Mouse (Mus musculus) adrenal gland, postnatal 14 days (tissue): Measurements from ENCODE around the gene Mcpt4. TPM values are rescaled to one million over a fixed set of nuclear protein-coding genes. Genes with fewer than 3 reads are reported as not detected.

Experiments
- microRNA-seq, 2 experiments: library from miRNA; unstranded; fragments of <30 nt; microRNA quantifications; one replicate each; pipeline ENCODE4 v1.2.0; 2021
- total RNA-seq: library from RNA; stranded (reverse); gene quantifications from 2 replicates; pipeline ENCODE4 v1.2.3, GENCODE M21; 2021

Gene Mcpt4
- total RNA-seq, 1 experiment from 2014 or later, result 3.3 TPM

Small RNAs within 50 kb of the gene (microRNA-seq; reads per million reads assigned to microRNA genes)
- gene Mir6949, result 0 reads per million in 2 experiments

Other genes with a start within 250 kb of the Mcpt4 start
- gene Nfatc4, start 239.2 kb downstream of the Mcpt4 start, total RNA-seq, result 23.8 and 31.2 TPM in 2 replicates
- 14.1 and 18.8 TPM in 2 replicates for gene Nynrin, start 208.3 kb downstream of the Mcpt4 start, total RNA-seq
- 0.11 and 0.34 TPM in 2 replicates for gene Cbln3, start 177.9 kb downstream of the Mcpt4 start, total RNA-seq
- 19.2 and 23.8 TPM in 2 replicates for gene Khnyn, start 177.4 kb downstream of the Mcpt4 start, total RNA-seq
- gene Sdr39u1, start 162.0 kb downstream of the Mcpt4 start, total RNA-seq, result 83.3 and 100 TPM in 2 replicates
- 4.3 and 5.9 TPM in 2 replicates for gene Cma1, start 117.6 kb downstream of the Mcpt4 start, total RNA-seq
- gene Cma2, start 111.3 kb downstream of the Mcpt4 start, total RNA-seq, result 0.70 TPM in 1 of 2 replicates, not detected in the other
- gene Mcpt1, start 44.3 kb downstream of the Mcpt4 start, total RNA-seq, result not detected in 2 replicates
- gene Mcpt9, start 31.8 kb downstream of the Mcpt4 start, total RNA-seq, result not detected in 2 replicates
- not detected in 2 replicates for gene Mcpt2, start 20.3 kb downstream of the Mcpt4 start, total RNA-seq
- gene Mcpt8, start 23.0 kb upstream of the Mcpt4 start, total RNA-seq, result 0.70 TPM in 1 of 2 replicates, not detected in the other
- gene Ctsg, start 40.3 kb upstream of the Mcpt4 start, total RNA-seq, result 0.64 TPM in 1 of 2 replicates, not detected in the other
- not detected in 2 replicates for gene Gzme, start 58.3 kb upstream of the Mcpt4 start, total RNA-seq
- not detected in 2 replicates for gene Gzmd, start 70.3 kb upstream of the Mcpt4 start, total RNA-seq
- not detected in 2 replicates for gene Gzmg, start 97.3 kb upstream of the Mcpt4 start, total RNA-seq
- not detected in 2 replicates for gene Gzmn, start 112.3 kb upstream of the Mcpt4 start, total RNA-seq
- not detected in 2 replicates for gene Gzmf, start 149.1 kb upstream of the Mcpt4 start, total RNA-seq
- gene Gzmc, start 172.3 kb upstream of the Mcpt4 start, total RNA-seq, result not detected in 2 replicates
- 0.22 TPM in 1 of 2 replicates, not detected in the other for gene Gzmb, start 199.9 kb upstream of the Mcpt4 start, total RNA-seq